Mouse (Mus musculus) midbrain, embryonic 15.5 days (tissue): ENCODE measurements around the gene Mllt1. TPM values are rescaled to one million over a fixed set of nuclear protein-coding genes. Genes with fewer than 3 reads are reported as not detected.

Source experiments
- ATAC-seq: fragments of 200-750 bp; cut with Nextera tagmentation; replicated peaks from 2 replicates; pipeline ENCODE4 v1.8.0; 2017; ENCODE audit warnings: moderate TSS enrichment
- H3K27ac ChIP-seq: fragments of 300-500 bp; sonication (generic); 2 replicates; pipeline ENCODE4 v1.5.1; 2015; ENCODE audit warnings: mild to moderate bottlenecking, inconsistent platforms
- H3K27me3 ChIP-seq: fragments of 300-500 bp; sonication (generic); replicated peaks from 2 replicates; pipeline ENCODE4 v1.6.1; 2015; ENCODE audit warnings: inconsistent platforms
- H3K36me3 ChIP-seq: fragments of 300-500 bp; sonication (generic); replicated peaks from 2 replicates; pipeline ENCODE4 v1.6.1; 2015; ENCODE audit warnings: inconsistent platforms
- H3K4me1 ChIP-seq: fragments of 300-500 bp; sonication (generic); 2 replicates; pipeline ENCODE4 v1.6.1; 2015; ENCODE audit warnings: inconsistent platforms
- H3K4me2 ChIP-seq: fragments of 300-500 bp; sonication (generic); 2 replicates; pipeline ENCODE4 v1.6.1; 2015; ENCODE audit warnings: inconsistent platforms, mild to moderate bottlenecking, moderate library complexity
- H3K4me3 ChIP-seq: fragments of 300-500 bp; sonication (generic); 2 replicates; pipeline ENCODE4 v1.5.1; 2015; ENCODE audit warnings: mild to moderate bottlenecking, inconsistent platforms
- H3K9ac ChIP-seq: fragments of 300-500 bp; sonication (generic); 2 replicates; pipeline ENCODE4 v1.6.1; 2015; ENCODE audit warnings: mild to moderate bottlenecking, inconsistent platforms
- H3K9me3 ChIP-seq: fragments of 300-500 bp; sonication (generic); 2 replicates; pipeline ENCODE4 v1.6.1; 2016; ENCODE audit warnings: inconsistent platforms
- WGBS: fragments of 180-500 bp; shearing (Covaris S2); methylation state at CpG from one replicate; pipeline ENCODE4 v1.1.7; 2015; ENCODE audit warnings: mixed read lengths; 5-methylcytosine and 5-hydroxymethylcytosine counted together
- polyA plus RNA-seq: library from polyadenylated mRNA; unstranded; fragments of >200 nt; fragmentation: Nextera tagmentation; extraction: Ambion mirVana; gene quantifications from 2 replicates; pipeline ENCODE4 v1.2.1, GENCODE M21; 2015

Gene Mllt1
- polyA plus RNA-seq, 1 experiment from 2014 or later = 103 TPM

DNA sequence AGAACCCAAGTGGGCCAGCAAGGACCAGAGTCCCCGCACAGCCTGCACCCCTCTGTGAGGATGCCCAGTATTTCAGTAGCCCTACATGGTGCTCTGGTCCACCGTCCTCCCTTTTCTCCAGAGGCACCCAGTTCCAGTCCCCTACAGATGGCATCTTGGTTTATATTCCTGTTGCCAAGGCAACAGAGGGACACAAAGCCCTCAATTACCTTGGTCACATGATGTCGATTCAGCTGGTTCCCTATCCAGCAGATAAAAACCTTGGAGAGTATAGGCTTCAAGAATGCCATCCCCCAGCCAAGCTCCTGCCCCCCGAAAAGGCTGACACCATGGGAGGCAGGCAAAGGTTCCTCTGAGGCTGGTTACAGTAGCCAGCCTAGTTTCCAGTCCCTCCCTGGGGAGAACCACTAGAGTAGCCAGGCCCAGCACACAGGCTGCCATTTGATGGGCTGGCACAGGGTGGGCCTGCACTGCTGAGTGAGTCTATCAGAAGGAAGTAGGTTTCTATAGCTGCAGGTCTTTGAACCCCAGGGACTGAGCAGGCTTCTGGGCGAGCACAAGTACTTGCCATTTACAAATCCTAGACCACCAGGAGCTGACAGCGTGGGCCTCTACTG lies 38.6 kb downstream of the Mllt1 start:
- H3K36me3 ChIP-seq = peaks cover 59% of the 10 kb centered on the region
- no peaks in the 10 kb centered on the region for H3K9me3 ChIP-seq
- peak; percentile 53 for ATAC-seq
- H3K4me1 ChIP-seq = peaks cover 15% of the 10 kb centered on the region
- 43% methylated on average over 6 of the region's 6 CpGs for WGBS
- H3K27me3 ChIP-seq = no peaks in the 10 kb centered on the region
- H3K4me3 ChIP-seq = no peak overlapping the region
- peak overlapping the region; percentile 69 for H3K27ac ChIP-seq
- no peak overlapping the region; the same call in 1 of the 2 replicates for H3K9ac ChIP-seq
- H3K4me2 ChIP-seq = no peak overlapping the region

DNA sequence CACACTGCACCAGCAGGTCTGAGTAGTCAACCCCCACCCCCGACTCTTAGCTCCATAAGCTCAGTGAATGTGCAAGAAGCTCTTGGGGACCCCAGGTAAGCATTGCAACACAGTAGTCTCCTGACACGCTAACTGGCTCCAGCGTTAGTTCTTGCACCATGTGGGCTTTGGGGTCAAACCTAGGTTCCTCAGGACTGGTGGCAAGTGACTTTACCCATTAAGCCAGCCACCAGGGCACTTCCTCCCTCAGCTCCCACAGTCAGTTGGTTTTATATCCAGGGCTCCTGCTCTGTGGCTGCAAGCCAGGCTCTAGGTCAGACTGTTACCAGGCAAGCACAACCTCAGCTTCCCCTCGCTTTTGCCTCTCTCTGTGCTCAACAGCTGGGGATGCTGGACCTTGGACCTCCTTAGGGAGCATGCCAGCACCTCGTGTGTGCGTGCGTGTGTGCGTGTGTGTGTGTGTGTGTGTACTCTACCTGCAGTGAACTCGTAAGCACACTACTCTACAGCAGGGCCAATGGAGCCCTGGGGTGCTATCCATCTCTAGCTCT lies 39.8 kb downstream of the Mllt1 start:
- no peak overlapping the region for H3K4me2 ChIP-seq
- WGBS = 95% methylated on average over 9 of the region's 9 CpGs
- H3K36me3 ChIP-seq = peaks cover 54% of the 10 kb centered on the region
- ATAC-seq = no peak
- H3K4me1 ChIP-seq = peaks cover 15% of the 10 kb centered on the region
- no peak overlapping the region for H3K4me3 ChIP-seq
- no peak overlapping the region for H3K27ac ChIP-seq
- no peak overlapping the region for H3K9ac ChIP-seq
- H3K27me3 ChIP-seq = no peaks in the 10 kb centered on the region
- H3K9me3 ChIP-seq = no peaks in the 10 kb centered on the region

DNA sequence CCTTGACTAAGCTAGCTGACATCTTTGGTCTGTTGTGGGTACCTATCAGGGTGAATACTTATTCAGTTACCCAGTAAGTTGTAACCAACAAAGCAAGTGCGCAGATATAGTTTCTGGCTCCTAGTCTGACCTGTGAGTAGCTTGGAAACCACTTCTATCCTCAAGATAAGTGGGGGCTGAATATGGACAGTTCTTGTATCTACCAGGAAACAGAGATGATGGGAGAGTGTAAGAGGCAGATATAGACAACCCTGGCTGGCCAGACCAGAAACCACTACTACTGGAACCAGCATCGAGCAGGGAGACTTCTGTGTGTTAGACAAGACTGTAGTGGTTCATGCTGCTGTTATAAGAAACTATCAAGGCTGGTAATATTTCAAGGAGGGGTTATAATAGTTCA lies 45.2 kb downstream of the Mllt1 start:
- WGBS = 100% methylated on average over 2 of the region's 2 CpGs
- Histone ChIP-seq H3K9ac (no peak overlapping the region), H3K4me3 (no peak overlapping the region), H3K36me3 (peaks cover 43% of the 10 kb centered on the region), H3K27ac (no peak overlapping the region), H3K9me3 (no peaks in the 10 kb centered on the region), H3K27me3 (no peaks in the 10 kb centered on the region), H3K4me2 (no peak overlapping the region), H3K4me1 (no peaks in the 10 kb centered on the region)
- no peak for ATAC-seq

DNA sequence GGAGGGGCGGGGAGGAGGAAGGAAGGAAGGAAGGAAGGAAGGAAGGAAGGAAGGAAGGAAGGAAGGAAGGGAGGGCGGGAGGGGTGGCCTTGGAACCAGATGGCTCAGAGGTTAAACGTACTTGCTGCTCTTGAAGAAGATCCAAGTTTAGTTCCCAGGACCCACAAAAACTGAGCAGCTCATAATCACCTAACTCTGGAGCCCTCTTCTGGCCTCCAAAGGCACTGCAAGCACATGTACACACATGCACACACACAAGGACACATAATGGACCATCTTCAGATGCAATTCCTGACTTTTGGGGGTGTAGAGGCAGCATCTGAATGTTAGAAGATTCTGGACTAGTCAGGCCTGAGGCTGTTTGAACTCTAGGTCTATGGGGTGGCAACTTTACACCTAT lies 47.2 kb downstream of the Mllt1 start:
- Histone ChIP-seq H3K27me3 (no peaks in the 10 kb centered on the region), H3K36me3 (peaks cover 24% of the 10 kb centered on the region), H3K9me3 (no peaks in the 10 kb centered on the region), H3K4me1 (no peaks in the 10 kb centered on the region), H3K4me3 (no peak overlapping the region), H3K4me2 (no peak overlapping the region), H3K27ac (no peak overlapping the region), H3K9ac (no peak overlapping the region)
- 95% methylated on average over 2 of the region's 3 CpGs for WGBS
- no peak for ATAC-seq

DNA sequence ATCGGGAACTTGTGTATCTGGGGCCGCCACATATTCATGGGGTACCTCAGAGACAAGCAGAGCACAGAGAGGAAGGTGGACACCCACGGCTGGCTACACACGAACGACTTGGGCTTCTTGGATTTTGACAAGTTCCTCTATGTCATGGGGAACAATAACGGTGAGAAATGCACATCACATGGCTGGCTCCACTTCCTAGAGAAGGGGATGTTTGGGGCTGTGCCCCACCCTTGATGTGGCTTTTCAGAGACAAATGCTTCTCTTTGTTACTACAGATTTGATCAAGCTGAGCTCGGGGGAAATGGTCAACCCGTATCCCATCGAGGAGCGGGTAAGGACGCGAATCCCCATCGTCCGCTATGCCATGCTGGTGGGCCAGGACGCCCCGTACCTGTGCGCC lies 50.4 kb downstream of the Mllt1 start:
- Histone ChIP-seq H3K4me3 (no peak overlapping the region), H3K9ac (no peak overlapping the region), H3K4me1 (no peaks in the 10 kb centered on the region), H3K9me3 (no peaks in the 10 kb centered on the region), H3K36me3 (0 out of 2 replicates have a peak, but pooled peaks cover 4% of the 10 kb centered on the region), H3K27ac (no peak overlapping the region), H3K27me3 (no peaks in the 10 kb centered on the region), H3K4me2 (no peak overlapping the region)
- ATAC-seq = no peak
- WGBS = 92% methylated on average over 17 of the region's 17 CpGs

- no peaks in the 10 kb centered on the region for H3K27me3 ChIP-seq
- no peaks in the 10 kb centered on the region for H3K9me3 ChIP-seq
- H3K36me3 ChIP-seq = no peaks in the 10 kb centered on the region
- no peak for ATAC-seq
- no peak overlapping the region for H3K4me3 ChIP-seq
- no peak overlapping the region for H3K9ac ChIP-seq
- no peak overlapping the region for H3K27ac ChIP-seq
- H3K4me2 ChIP-seq = no peak overlapping the region
- 83% methylated on average over 5 of the region's 5 CpGs for WGBS
- H3K4me1 ChIP-seq = no peaks in the 10 kb centered on the region
Measured at GRCm38 (mm10) chr17:56884331-56884730, 50.9 kb downstream of the Mllt1 start.

GRCm38 (mm10) chr17:56883612-56884011 lies 51.6 kb downstream of the Mllt1 start:
- H3K9ac ChIP-seq = no peak overlapping the region
- H3K27me3 ChIP-seq = no peaks in the 10 kb centered on the region
- H3K36me3 ChIP-seq = no peaks in the 10 kb centered on the region
- no peaks in the 10 kb centered on the region for H3K4me1 ChIP-seq
- no peak overlapping the region for H3K4me3 ChIP-seq
- H3K4me2 ChIP-seq = no peak overlapping the region
- no peak overlapping the region for H3K27ac ChIP-seq
- no peaks in the 10 kb centered on the region for H3K9me3 ChIP-seq
- ATAC-seq = no peak
- WGBS = 55% methylated on average over 17 of the region's 17 CpGs

GRCm38 (mm10) chr17:56877426-56877825 lies 57.8 kb downstream of the Mllt1 start:
- H3K4me2 ChIP-seq = no peak overlapping the region
- ATAC-seq = no peak
- no peaks in the 10 kb centered on the region for H3K4me1 ChIP-seq
- H3K9ac ChIP-seq = no peak overlapping the region
- H3K9me3 ChIP-seq = no peaks in the 10 kb centered on the region
- H3K27me3 ChIP-seq = no peaks in the 10 kb centered on the region
- no peaks in the 10 kb centered on the region for H3K36me3 ChIP-seq
- H3K4me3 ChIP-seq = no peak overlapping the region
- 92% methylated on average over 19 of the region's 19 CpGs for WGBS
- H3K27ac ChIP-seq = no peak overlapping the region

- Histone ChIP-seq H3K4me2 (no peak overlapping the region), H3K27me3 (no peaks in the 10 kb centered on the region), H3K9ac (no peak overlapping the region), H3K9me3 (no peaks in the 10 kb centered on the region), H3K36me3 (no peaks in the 10 kb centered on the region), H3K4me3 (no peak overlapping the region), H3K27ac (no peak overlapping the region), H3K4me1 (no peaks in the 10 kb centered on the region)
- 80% methylated on average over 8 of the region's 8 CpGs for WGBS
- ATAC-seq = no peak
Measured at GRCm38 (mm10) chr17:56876981-56877380, 58.2 kb downstream of the Mllt1 start.

- H3K9me3 ChIP-seq = no peaks in the 10 kb centered on the region
- no peak overlapping the region for H3K27ac ChIP-seq
- H3K4me3 ChIP-seq = no peak overlapping the region
- WGBS = 88% methylated on average over 3 of the region's 3 CpGs
- H3K9ac ChIP-seq = no peak overlapping the region
- no peaks in the 10 kb centered on the region for H3K4me1 ChIP-seq
- no peaks in the 10 kb centered on the region for H3K36me3 ChIP-seq
- H3K27me3 ChIP-seq = no peaks in the 10 kb centered on the region
- H3K4me2 ChIP-seq = no peak overlapping the region
- ATAC-seq = no peak
Measured at GRCm38 (mm10) chr17:56876465-56876864, 58.8 kb downstream of the Mllt1 start.

DNA sequence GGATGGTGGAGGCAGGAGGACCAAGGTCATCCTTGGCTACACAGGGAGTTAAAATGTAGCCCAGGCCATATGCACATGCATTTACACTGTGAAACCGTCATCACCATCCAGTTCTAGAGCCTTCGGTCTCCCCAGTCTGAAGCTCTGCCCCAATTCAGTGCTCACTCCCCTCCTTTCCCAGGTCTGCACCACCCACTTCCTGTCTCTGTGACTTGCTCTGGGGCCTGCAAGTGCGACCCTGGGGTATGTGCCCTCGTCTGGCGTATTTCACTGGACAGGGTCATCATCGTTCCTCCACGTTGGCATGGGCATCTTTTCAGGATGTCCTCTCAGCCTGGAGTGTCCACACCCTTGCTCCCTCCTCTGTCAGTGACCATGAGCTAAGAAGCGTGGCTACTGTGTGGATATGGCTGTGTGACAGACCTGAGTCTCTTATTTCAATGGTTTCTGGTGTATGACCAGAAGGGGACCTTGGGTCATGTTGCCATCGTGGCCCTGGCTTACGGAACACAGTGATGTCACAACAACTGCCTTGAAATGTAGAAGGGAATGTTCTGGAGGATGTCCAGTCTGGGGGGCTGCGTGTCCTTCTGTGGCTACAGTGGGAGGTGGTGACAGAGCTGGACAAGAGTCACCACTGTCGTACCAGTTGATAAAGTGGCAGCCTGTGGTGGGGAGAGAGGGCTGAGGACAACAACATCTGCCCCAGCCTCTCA lies 60.1 kb downstream of the Mllt1 start, which contains the start of gene 1700061G19Rik:
TSS of gene 1700061G19Rik (plus strand) at position 542 of the 716 bp plus-strand sequence.
- Histone ChIP-seq H3K4me1 (no peaks in the 10 kb centered on the region), H3K4me3 (no peak within 1 kb of the TSS), H3K27ac (no peak within 1 kb of the TSS), H3K4me2 (no peak within 1 kb of the TSS), H3K36me3 (no peaks in the 10 kb centered on the region), H3K9me3 (no peaks in the 10 kb centered on the region), H3K27me3 (no peaks in the 10 kb centered on the region), H3K9ac (no peak within 1 kb of the TSS)
- WGBS = 88% methylated on average over 12 of the region's 12 CpGs
- ATAC-seq = no peak

- ATAC-seq = no peak
- WGBS = 93% methylated on average over 2 of the region's 2 CpGs
- no peaks in the 10 kb centered on the region for H3K9me3 ChIP-seq
- no peak within 1 kb of the TSS for H3K27ac ChIP-seq
- no peak within 1 kb of the TSS for H3K4me3 ChIP-seq
- no peak within 1 kb of the TSS for H3K9ac ChIP-seq
- no peak within 1 kb of the TSS for H3K4me2 ChIP-seq
- no peaks in the 10 kb centered on the region for H3K4me1 ChIP-seq
- no peaks in the 10 kb centered on the region for H3K36me3 ChIP-seq
- H3K27me3 ChIP-seq = no peaks in the 10 kb centered on the region
Measured at GRCm38 (mm10) chr17:56874237-56874636, 61.0 kb downstream of the Mllt1 start, which contains the start of gene Acsbg2. Acsbg2 (minus strand) TSS chr17:56874447.
